Mouse (Mus musculus) small intestine, adult 2 months (tissue): ENCODE data around the gene Erg28. TPM values are rescaled to one million over a fixed set of nuclear protein-coding genes. Genes with fewer than 3 reads are reported as not detected.

ENCODE experiments used
- H3K27ac ChIP-seq: fragments of 200-500 bp; 2 replicates; pipeline ENCODE4 v1.5.1; 2012; ENCODE audit warnings: low read depth, low read length, control low read depth, inconsistent platforms; ENCODE audit not compliant: insufficient read depth
- H3K27me3 ChIP-seq: fragments of 200-500 bp; 2 replicates; pipeline ENCODE4 v1.6.1; 2012; ENCODE audit warnings: mild to moderate bottlenecking, moderate library complexity, low read length, inconsistent platforms; ENCODE audit not compliant: control insufficient read depth, insufficient read depth
- H3K36me3 ChIP-seq: fragments of 200-500 bp; 2 replicates; pipeline ENCODE4 v1.6.1; 2012; ENCODE audit warnings: mild to moderate bottlenecking, low read length, control low read depth, inconsistent platforms; ENCODE audit not compliant: control insufficient read depth, insufficient read depth
- H3K4me1 ChIP-seq: fragments of 200-500 bp; 2 replicates; pipeline ENCODE4 v1.6.1; 2012; ENCODE audit warnings: low read length, inconsistent platforms, mixed read lengths; ENCODE audit not compliant: control insufficient read depth, insufficient read depth, insufficient read length
- H3K4me3 ChIP-seq: fragments of 200-500 bp; 2 replicates; pipeline ENCODE4 v1.5.1; 2012; ENCODE audit warnings: low read depth, mild to moderate bottlenecking, control low read depth, inconsistent platforms, low read length, moderate library complexity
- CTCF ChIP-seq: fragments of 200-500 bp; IDR thresholded peaks from 2 replicates; pipeline ENCODE4 v1.5.1; 2012; ENCODE audit warnings: low read depth, mild to moderate bottlenecking, control low read depth, inconsistent platforms, low read length, moderate library complexity, mixed read lengths; ENCODE audit not compliant: insufficient replicate concordance, insufficient read length; ENCODE audit errors: extremely low read depth
- POLR2A ChIP-seq: fragments of 200-500 bp; IDR thresholded peaks from 2 replicates; pipeline ENCODE4 v1.6.1; 2012; ENCODE audit warnings: low read depth, mild to moderate bottlenecking, control low read depth, inconsistent platforms, low read length, moderate library complexity
- WGBS: fragments of 180-500 bp; shearing (Covaris S2); methylation state at CpG from one replicate; pipeline ENCODE4 v1.1.7; 2018; 5-methylcytosine and 5-hydroxymethylcytosine counted together
- polyA plus RNA-seq: library from polyadenylated mRNA; depleted of rRNA; stranded (reverse); fragments of >200 nt; gene quantifications from 2 replicates; pipeline ENCODE4 v1.2.3, GENCODE M21; 2012; rRNA removed

Gene Erg28
- polyA plus RNA-seq, result 22.3 and 39.0 TPM in 2 replicates

DNA sequence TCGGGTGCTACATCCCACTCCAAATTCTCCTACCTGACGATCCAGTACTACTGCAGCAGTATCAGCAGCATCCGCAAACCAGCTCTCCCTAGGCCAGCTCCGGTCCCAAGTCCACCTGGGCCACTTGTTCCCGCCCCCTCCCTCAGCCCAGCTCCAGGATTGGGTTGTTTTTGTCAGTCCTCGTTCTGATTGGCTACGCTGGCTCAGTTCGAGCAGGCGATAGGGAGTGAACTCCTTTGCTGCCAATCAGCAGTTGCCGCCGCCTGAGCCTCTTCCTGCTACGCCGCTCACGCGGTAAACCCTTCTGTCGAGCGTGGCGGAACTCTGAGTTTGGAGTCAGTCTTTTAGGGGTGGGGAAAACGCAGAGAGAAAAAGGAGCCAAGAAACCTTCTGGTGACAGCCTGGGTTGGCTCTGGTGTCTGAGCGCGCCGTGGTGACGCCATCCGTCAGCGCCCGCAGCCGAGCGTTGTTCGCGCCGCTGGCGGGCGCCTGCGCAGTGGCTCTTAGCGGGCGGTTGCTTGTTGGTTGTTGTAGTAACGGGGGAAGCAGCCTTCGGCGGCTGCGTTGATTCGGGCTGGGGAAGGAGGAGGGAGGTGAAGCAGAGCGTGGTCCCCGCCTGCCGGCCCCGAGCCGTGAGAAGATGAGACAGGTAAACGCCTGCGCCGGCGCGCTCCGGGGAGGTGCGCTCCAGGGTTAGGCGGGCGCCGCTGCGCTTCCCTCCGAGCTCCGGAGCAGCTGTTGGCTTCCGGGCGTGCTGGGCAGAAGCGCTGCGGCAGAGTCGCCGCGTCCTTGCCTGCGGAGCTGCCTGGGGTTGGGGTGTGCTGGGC, at the start of gene Erg28, which contains the start of gene Ttll5:
Erg28 (minus strand) TSS at position 113 of the 827 bp plus-strand sequence.
Ttll5 (plus strand) TSS at position 222 of the 827 bp plus-strand sequence.
- Histone ChIP-seq H3K36me3 (peaks cover 17% of the 10 kb centered on the region), H3K4me3 (peak within 1 kb of the TSS; percentile 69), H3K4me1 (no peaks in the 10 kb centered on the region), H3K27me3 (no peaks in the 10 kb centered on the region), H3K27ac (peak within 1 kb of the TSS; percentile 96)
- under 1% methylated on average over 67 of the region's 67 CpGs for WGBS
- TF ChIP-seq POLR2A, result peak; percentile 42; the same call in 1 of the 2 replicates
- TF ChIP-seq CTCF, result no peak

DNA sequence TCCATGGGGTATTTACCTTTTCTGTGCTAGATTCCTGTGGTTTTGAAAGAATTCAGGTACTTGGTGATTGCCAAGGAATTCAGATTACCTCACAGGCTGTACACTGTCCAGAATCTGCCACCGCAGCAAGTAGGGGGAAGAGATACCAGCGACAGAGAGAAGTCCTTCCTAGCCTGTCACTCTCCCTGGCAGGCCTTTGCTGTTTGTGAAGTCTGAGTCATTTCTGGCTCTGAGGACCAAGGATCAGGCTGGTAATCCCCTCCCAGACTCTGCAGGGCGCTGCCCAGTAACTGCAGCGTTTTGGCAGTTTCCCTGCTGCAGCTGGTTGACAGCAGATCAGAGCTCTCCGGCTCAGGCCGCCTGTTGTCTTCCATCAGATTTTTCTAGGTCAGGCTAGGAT, 45.1 kb upstream of the Erg28 start:
- no peaks in the 10 kb centered on the region for H3K4me1 ChIP-seq
- TF ChIP-seq POLR2A (no peak), CTCF (no peak)
- no peak overlapping the region for H3K4me3 ChIP-seq
- peaks cover 2% of the 10 kb centered on the region; the same call in 1 of the 2 replicates for H3K36me3 ChIP-seq
- WGBS, result 74% methylated on average over 6 of the region's 6 CpGs
- H3K27ac ChIP-seq, result no peak overlapping the region
- no peaks in the 10 kb centered on the region for H3K27me3 ChIP-seq

DNA sequence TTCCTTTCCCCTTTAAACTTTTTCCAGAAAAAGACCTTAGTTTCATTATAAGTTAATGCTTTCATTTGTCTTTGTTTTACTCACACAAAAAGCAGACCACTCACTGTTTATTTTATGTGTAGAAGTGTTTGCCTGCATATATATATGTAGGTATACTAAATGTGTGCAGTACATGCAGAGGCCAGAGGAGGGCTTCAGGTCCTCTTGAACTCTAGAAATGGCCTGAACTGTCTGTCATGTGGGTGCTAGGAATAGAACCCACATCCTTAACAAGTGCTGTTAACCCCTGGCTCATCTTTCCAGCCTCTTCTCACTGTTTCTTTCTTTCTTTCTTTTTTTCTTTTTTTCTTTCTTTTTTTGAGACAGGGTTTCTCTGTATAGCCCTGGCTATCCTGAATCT, 42.8 kb upstream of the Erg28 start:
- Histone ChIP-seq H3K4me3 (no peak overlapping the region), H3K27ac (no peak overlapping the region), H3K4me1 (no peaks in the 10 kb centered on the region; the same call in 1 of the 2 replicates), H3K27me3 (no peaks in the 10 kb centered on the region), H3K36me3 (peaks cover 6% of the 10 kb centered on the region; the same call in 1 of the 2 replicates)
- TF ChIP-seq CTCF, result no peak
- TF ChIP-seq POLR2A, result no peak

DNA sequence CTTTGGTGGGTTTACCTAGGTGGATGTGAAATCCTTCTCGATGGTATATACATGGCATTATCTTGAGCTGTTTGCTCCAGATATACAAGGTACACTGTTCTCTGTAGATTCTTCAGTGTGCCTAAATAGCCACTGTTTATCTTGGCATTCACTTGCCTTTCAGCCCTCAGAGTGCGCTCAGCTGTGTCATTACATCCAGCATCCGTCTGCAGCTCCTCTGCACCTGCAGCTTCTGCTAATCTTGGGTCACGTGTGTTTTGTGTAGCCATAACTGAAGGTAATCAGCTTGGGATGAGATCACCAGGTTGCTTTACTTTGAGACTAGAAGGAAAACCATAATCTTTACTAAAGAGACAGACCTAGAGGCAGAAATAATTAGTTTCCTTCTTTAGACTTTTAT, 42.3 kb upstream of the Erg28 start:
- H3K4me1 ChIP-seq, result no peaks in the 10 kb centered on the region; the same call in 1 of the 2 replicates
- H3K27ac ChIP-seq, result no peak overlapping the region
- H3K27me3 ChIP-seq, result no peaks in the 10 kb centered on the region
- H3K36me3 ChIP-seq, result peaks cover 6% of the 10 kb centered on the region; the same call in 1 of the 2 replicates
- 30% methylated on average over 4 of the region's 4 CpGs for WGBS
- TF ChIP-seq CTCF (no peak), POLR2A (no peak)
- H3K4me3 ChIP-seq, result no peak overlapping the region

DNA sequence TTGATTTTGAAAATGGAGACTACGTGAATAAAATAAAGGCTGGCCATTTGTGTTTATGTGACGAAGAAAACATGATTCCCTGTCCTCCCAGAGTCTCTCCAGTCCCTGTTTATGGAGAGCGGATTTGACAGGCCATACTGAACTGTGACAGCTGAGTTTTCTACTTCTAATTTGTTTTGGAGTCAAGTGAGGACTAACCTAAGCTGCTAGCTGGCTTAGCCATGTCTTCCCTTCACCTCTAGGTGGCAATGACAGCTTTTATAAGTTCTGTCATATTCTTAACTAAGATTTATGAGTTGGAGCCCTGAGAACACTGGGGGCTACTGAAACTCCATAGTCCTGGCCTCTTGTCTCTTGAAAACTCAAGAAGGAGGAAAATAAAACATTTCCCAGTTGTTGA, 41.2 kb upstream of the Erg28 start:
- Histone ChIP-seq H3K27me3 (no peaks in the 10 kb centered on the region), H3K4me1 (no peaks in the 10 kb centered on the region; the same call in 1 of the 2 replicates), H3K4me3 (no peak overlapping the region), H3K27ac (no peak overlapping the region), H3K36me3 (peaks cover 9% of the 10 kb centered on the region; the same call in 1 of the 2 replicates)
- TF ChIP-seq POLR2A (no peak), CTCF (no peak)
- 87% methylated on average over 3 of the region's 3 CpGs for WGBS

DNA sequence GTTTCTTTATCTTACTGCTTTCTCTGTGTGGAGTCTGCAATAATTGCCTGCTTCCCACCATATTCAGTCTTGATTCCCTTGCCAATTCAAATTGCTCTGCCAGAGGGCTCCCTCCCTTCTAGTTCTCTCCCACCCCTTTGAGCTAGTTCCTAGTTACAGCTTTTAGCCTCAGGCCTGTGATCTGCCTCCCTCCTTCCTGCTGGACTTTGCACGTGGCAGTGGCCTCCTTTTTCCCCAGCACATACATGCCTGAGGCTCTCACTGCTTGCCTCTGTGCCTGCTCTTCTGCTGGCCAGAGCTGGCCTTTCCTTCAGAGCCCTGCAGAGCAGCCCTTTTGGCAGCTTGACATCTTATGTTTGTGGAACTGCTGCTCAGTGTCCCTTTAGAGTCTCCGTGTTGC, 38.2 kb upstream of the Erg28 start:
- TF ChIP-seq POLR2A (no peak), CTCF (no peak)
- Histone ChIP-seq H3K4me1 (no peaks in the 10 kb centered on the region; the same call in 1 of the 2 replicates), H3K4me3 (no peak overlapping the region), H3K36me3 (peaks cover 8% of the 10 kb centered on the region), H3K27me3 (no peaks in the 10 kb centered on the region), H3K27ac (no peak overlapping the region)
- WGBS, result 27% methylated on average over 2 of the region's 2 CpGs

DNA sequence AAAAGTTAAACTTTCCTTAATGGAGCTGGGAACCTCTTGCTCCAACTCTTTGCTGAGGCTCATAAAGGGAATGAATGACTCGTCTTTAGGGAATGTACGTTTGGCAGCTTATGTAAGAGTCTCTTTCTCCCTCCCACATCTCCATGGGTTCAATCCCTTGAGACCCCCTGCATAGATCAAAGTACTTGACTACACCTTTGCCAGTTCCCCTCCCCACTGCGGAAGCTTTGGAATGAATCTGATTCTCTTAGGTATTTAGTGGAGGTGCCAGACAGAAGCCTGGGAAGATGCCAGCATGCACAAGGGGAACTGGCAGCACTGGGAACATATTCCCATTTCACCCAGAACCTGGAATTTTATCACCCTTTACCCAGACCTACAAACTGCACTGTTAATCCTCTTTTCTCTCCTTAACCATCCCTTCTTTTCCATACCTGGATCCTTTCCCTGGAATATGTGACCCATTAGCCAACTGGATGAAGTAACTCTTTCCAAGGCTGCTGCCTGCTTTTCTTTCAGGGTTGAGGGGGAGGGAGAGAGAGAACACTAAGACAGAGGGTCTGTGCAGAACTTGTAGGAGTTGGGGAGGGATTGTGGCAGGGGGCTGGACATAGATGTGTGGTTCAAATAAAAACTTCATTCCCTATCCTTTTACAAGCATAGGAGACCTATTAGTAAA, 35.3 kb upstream of the Erg28 start:
- H3K4me1 ChIP-seq, result no peaks in the 10 kb centered on the region; the same call in 1 of the 2 replicates
- 73% methylated on average over 3 of the region's 3 CpGs for WGBS
- no peak overlapping the region for H3K4me3 ChIP-seq
- H3K36me3 ChIP-seq, result peaks cover 12% of the 10 kb centered on the region
- TF ChIP-seq POLR2A, result no peak
- no peak for TF ChIP-seq CTCF
- H3K27me3 ChIP-seq, result no peaks in the 10 kb centered on the region
- no peak overlapping the region for H3K27ac ChIP-seq
